Mouse (Mus musculus): ENCODE results near the gene Gpx8.

Gpx8 gene

GRCm38 (mm10) chr13:113046211-113046883 lies at the start of gene Gpx8:
Gene Gpx8 (minus strand): TSS chr13:113046410.
- DNase-seq, result peak; percentile 35

DNA sequence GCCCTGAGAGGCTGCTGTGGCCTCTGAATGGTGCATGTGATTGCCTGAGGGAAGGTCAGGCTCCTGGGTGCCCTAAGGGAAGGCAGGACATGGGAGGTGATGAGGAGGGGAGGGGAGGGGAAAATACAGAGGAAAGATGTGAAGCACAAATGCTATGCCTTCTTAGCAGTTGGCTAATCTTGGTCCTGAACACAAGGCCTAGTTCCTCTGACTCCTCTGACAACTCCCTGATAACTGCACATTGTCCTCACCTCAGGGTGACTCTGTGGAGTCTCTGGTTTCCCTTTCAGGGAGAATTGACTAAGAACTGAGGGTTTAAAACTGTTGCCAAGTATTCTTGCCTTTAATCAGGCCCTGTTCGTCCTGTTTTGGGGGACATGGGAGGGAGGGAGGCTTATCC lies 48.4 kb upstream of the Gpx8 start:
- no peak for DNase-seq

GRCm38 (mm10) chr13:113090489-113090888 lies 44.3 kb upstream of the Gpx8 start:
- no peak for DNase-seq

- no peak for DNase-seq
Observed at GRCm38 (mm10) chr13:113087226-113088017, 41.2 kb upstream of the Gpx8 start.

DNA sequence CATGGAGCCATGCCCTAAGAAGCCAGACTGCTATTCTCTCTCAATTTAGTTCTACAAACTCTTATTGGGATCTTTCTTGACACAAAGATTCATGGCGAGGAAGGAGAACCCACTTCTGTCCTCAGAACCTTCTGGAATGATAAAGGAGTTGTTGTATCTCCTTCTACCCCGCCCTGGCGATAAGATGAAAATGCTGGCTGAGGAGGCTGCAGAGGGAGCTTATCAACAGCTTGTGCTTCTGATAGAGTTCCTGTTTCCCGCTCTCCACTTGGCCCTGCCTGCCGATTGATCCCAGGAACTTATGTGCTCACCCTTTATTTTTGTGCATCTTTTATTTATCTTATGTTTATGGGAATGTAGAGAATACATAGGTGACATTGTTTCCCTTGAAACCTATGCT lies 38.5 kb upstream of the Gpx8 start:
- DNase-seq, result no peak

- DNase-seq, result no peak
Observed at GRCm38 (mm10) chr13:113082101-113082500, 35.9 kb upstream of the Gpx8 start.

GRCm38 (mm10) chr13:113079021-113079420 lies 32.8 kb upstream of the Gpx8 start:
- DNase-seq, result no peak

DNA sequence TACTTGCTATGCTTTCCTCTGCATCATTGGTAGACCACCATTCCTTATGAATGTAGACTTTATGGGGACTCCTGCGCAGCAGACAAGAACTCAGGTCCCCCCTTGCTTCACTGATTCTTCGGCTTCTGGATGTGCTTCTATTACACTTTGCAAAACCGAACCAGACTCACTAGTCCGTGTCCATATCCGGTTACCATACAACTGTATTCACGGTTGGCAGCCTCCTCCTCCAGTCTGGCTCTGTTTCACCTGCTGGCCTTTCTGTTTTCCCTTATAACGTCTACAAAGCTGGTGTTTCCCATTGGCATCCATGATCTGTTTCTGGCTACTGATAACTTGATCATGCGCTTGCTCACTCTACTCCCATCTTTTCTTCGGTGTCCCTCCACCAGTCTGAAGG lies 18.3 kb upstream of the Gpx8 start:
- DNase-seq, result no peak

- no peak for DNase-seq
Observed at GRCm38 (mm10) chr13:113061746-113062145, 15.5 kb upstream of the Gpx8 start.

DNA sequence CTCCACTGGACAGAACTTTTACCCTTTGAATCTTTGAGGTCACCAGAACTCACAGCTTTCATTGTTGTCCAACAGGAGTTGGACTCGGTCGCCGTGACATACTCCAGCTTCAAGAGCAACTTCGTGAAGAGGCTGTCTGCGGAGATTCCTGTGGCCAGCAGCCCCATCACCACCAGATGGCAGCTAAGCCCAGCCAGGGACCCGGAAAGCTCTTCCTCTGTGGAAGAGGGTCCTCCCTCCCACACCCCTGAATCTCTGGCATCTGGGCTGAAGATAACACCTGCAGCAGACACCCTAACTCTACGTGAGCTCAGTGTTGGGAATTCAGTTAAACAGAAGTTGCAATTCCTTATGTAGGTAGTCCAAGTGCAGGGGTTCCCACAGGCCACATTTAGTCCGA lies 9.6 kb upstream of the Gpx8 start:
- no peak for DNase-seq

- DNase-seq, result no peak
Observed at GRCm38 (mm10) chr13:113054230-113054629, 8.0 kb upstream of the Gpx8 start.

GRCm38 (mm10) chr13:113047647-113048046 lies 1.4 kb upstream of the Gpx8 start:
- DNase-seq, result no peak

DNA sequence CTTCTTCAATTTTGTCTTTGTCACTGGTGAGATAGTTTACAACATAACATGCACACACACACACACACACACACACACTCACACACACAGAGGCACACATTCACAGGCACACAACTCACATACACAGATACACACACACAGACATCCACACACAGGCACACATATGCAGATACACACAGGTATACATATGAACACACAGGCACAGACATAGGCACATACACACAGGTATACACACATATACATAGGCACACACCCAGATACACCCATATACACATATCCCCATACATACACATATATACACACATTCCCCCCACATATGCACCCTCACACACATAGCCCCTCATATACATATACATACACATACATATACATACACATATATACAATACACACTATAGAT lies 808 bp upstream of the Gpx8 start:
- no peak for DNase-seq

- DNase-seq, result no peak
Observed at GRCm38 (mm10) chr13:113045458-113046110, 626 bp downstream of the Gpx8 start.

DNA sequence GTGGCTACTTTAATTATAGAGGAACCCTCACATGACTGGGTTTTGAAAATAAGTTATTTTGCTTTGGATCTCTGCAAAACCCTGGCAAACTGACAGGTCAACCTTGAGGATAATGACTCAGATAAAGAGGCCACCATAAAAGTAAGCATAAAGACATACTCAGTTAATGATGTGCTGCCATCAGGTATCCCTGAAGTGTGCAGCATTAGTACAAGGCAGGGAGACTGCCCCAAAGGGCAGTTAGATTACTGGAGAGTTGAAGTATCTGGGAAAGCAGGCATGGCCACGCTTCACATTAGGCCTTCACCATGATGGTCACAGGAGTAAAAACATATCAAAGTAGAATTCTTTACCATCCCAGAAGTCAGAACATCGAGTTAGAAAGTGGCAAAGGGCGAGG lies 1.3 kb downstream of the Gpx8 start:
- no peak for DNase-seq

- DNase-seq, result peak; percentile 47
Observed at GRCm38 (mm10) chr13:113035852-113036251, 10.4 kb downstream of the Gpx8 start.

- DNase-seq, result peak; percentile 27
Observed at GRCm38 (mm10) chr13:113034950-113035421, 11.2 kb downstream of the Gpx8 start, which contains the start of gene Cdc20b. Gene Cdc20b (plus strand): TSS chr13:113035111.

GRCm38 (mm10) chr13:113034271-113034886 lies 11.8 kb downstream of the Gpx8 start:
- DNase-seq, result no peak

DNA sequence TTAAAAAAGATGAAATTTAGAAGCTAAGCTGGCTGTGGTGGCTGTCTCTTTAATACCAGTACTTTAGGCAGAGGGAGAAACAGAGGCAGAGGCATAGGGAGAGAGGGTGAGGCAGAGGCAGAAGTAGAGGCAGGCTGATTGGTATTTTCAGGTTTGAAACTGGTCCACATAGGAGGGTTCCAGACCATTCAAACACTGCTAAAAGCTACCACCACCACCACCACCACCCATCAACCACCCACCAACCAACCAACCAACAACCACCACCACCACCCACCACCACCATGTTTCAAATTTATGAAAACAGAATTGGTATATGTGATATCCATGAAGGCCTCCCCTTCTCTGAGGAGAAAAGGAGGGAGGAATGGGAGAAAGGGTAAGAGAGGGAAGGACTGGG lies 13.4 kb downstream of the Gpx8 start:
- no peak for DNase-seq

- DNase-seq, result peak; percentile 56
Observed at GRCm38 (mm10) chr13:113031792-113032571, 14.2 kb downstream of the Gpx8 start.

DNA sequence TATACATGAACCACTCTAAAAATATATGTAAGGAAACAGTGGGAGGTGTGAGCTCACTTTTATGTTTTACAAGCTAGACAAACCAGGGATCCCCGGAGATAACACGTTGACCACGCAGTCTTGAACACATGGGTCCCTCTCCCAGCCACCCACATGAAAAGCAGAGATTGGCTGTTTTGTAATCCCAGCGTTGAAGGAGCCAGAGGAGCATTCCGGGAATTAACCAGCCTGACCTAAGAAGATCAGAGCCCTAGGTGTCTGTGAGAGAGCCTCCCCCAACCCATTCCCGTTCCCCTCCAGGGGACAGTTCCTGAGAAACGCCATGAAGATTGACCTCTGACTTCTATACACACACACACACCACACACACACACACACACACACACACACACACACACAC lies 14.9 kb downstream of the Gpx8 start:
- no peak for DNase-seq
